Mouse (Mus musculus): ENCODE data around the gene Mcm2.

DNA sequence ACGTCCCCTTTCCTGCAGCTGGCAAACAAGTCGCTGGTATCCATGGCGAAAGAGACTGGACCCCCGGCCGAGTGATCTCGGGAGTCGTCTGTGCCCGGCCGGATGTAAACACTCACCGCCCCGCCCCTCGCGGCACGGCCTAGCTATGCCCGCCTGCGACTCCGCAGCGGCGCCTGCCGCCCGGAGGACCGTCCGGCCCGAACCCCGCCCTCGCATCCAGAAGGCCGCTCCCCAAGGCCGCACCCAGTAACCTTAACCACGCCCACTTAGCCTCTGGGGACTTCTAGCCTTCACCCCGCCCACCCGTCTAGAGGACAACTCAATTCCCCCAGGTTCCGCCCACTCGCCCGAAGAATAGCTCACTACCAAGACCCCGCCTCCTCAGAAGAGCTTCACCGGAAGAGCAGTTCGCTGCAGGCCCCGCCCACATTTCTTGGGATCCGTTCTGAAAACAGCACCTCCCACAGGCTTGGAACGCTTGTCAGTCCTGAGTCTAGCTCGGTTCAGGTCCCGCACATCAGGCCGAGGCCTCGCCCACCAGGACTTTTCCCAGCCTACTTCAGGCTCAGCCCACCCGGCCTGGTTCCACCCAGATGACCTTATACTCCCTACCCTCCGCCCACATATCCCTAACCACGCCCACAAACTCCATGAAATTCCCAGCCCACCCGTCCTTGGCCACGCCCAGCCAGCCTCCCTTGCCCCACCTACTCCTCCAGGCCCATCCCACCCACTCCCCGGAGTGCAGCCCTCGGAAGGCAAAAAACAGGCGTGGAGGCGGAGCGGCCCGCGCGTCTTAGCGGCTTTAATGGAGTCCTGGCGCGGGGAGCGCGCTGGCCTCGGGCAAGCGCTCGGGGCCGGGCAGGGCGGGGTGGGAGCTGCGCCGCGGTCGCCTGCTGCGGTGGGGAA, 56.5 kb downstream of the Mcm2 start, which contains the start of gene Abtb1:
- TF ChIP-seq CTCF (IDR thresholded peaks at IDR 0.05; ENCODE audit: insufficient read depth, low read depth, low read length) (peak; percentile 49; the same call in 1 of the 2 replicates), POLR2A (IDR thresholded peaks at IDR 0.05; ENCODE audit: insufficient read depth, low read depth, low read length) (peak; percentile 59; the same call in 1 of the 2 replicates)

All from olfactory bulb, adult 2 months (tissue).